Mouse (Mus musculus) ovary, adult 10 weeks (tissue): ENCODE results near the gene Tmtc4. TPM values are rescaled to one million over a fixed set of nuclear protein-coding genes. Genes with fewer than 3 reads are reported as not detected.

Experiments used
- polyA plus RNA-seq: library from polyadenylated mRNA; stranded (reverse); fragments of 350-450 nt; fragmentation: Illumina TruSeq; extraction: RNeasy Lipid Tissue Mini Kit (QIAGEN cat#74804); gene quantifications from one replicate; pipeline ENCODE4 v1.2.3, GENCODE M21; 2014

Tmtc4 gene
- polyA plus RNA-seq, result 37.7 TPM

GRCm38 (mm10) chr14:122983226-122984215 lies at the start of gene Tmtc4:
Tmtc4 (minus strand) TSS chr14:122984035.

GRCm38 (mm10) chr14:122913657-122914056 lies 70.2 kb downstream of the Tmtc4 start, which contains the start of gene Ggact:
Ggact (minus strand) TSS chr14:122913757.

Other genes with a start within 250 kb of the Tmtc4 start
- gene Ggact, start 70.3 kb downstream of the Tmtc4 start, polyA plus RNA-seq, result 18.8 TPM